Mouse (Mus musculus): ENCODE results near the gene Ddit4. TPM values are rescaled to one million over a fixed set of nuclear protein-coding genes. Genes with fewer than 3 reads are reported as not detected.
A peak's percentile ranks its signal among the peaks of the same experiment; 100 is the strongest.

The Ddit4 gene
- total RNA-seq, 2 experiments from 2014 or later, result 8.1 to 202 TPM

DNA sequence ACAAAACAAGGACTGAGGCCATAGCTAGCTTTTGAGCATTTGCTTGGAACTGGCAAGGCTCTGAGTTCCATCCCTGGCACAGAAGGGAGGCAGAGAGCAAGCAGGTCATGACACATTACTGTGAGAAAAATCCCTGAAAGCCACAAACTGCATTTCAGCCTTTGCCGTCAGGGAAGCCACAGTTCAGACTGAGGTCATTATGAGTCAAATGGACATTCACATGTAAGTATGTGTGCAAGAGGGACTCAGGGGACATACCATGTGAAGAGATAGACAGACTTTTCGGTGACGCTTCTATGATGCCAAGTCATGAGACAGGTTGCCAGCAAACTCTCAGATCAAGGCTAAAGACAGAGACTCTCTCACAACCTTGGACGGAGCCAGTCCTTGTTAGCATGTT lies 33.5 kb downstream of the Ddit4 start:
- no peak for DNase-seq (ENCODE audit: low spot score)

DNA sequence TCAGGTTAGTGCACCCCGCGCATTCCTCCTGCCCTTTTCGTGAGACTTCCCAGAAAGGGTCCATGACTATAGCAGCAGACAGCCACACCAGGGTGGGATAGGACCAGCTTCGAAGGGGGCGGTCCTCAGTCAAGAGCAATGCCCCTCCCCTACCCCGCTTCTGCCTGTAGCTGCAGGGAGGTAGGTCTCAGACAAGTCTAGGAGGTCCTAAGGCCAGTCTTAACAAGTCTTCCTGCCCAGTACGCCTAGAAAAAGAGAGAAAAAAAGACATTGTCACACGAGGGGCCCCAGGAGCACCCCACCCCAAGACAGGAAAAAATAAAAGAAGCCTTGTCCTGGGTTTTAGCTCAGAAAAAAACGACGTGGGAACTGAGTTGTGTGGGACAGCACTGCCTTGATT lies 35.0 kb downstream of the Ddit4 start:
- no peak for DNase-seq (ENCODE audit: low spot score)

DNA sequence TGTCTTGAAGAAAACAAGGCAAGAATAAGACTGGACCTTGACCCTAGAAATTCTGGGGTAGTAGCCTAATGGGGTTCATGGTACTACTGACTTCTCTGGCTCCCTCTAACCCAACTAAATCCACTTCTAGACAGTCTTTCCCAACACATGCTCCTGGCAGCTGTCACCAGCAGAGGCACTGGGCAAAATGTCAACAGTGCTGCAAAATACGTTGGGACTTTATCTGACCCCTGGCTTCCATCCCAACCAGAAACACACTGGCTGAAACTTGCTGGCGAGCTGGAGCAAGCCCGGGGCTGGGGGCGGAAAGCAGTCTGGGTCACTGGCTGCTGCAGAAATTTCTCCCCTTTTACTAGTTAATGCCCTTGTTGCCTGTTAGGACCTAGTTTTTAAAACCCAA lies 35.5 kb downstream of the Ddit4 start:
- DNase-seq (ENCODE audit: low spot score), result peak; percentile 92

DNA sequence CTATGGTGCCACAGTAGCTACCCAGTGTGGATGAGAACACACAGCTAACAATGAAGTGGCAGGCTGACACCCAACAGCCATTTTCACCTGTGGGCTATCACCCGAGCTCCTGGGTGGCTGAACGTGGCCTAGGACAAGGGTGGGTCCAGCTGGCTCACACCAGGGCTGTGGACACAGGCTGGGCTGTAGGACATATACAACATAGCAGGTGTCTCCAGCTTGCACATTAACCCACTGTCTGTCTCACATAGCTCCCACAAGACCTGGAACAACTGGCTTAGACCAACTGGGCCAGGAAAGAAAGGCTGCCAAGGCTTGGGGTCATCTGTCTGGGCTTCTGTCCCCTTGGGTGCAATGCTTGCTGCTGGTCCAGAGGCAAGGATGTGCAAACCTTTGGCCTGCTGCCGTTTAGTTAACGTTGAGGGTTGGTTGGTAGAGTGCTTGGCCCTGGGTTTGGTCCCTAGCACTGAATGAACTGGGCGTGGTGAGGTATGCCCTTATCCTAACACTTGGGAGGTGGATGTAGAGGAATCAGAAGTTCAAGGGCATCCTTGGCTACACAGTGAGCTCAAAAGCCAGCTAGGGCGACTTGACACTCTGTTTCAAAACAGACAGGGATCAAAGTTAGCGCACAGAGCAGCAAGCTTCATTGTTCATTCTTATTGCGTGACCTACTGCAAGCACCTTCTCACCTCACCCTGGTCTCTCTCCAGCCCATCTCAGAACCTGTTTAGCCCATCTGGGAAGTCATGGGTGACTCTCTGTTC lies 36.3 kb downstream of the Ddit4 start:
- no peak for DNase-seq (ENCODE audit: low spot score)

DNA sequence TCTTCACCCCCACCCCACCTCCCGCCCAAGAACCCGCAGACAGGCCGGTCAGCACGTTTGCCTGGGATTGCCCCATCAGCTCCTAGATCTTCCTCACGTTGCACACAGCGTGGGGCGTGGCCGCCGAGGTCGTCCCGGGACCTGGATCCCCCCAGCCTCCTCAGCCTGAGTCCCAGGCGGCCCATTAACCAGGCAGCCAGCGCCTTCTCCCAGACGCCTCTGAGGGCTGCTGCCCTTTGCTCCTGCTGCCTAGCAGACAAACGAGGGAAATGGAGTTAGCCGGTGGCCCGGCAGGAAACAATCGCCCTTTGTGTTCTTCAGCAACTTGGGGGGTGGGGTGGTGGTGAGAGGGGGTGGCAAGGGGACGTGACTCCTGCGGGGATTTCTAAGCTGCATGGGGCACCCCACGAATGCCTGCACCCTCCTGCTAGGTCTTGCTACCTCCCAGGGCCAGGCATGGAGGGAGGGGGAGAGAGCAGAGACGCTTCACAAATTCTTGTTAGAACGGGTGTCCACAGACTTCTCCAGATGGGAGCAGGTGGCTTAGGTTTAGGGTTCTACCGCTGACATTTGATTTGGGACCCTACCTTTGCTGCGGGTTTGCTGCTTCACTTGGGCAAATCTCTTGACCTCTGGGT lies 40.0 kb downstream of the Ddit4 start:
- no peak for DNase-seq (ENCODE audit: low spot score)

DNA sequence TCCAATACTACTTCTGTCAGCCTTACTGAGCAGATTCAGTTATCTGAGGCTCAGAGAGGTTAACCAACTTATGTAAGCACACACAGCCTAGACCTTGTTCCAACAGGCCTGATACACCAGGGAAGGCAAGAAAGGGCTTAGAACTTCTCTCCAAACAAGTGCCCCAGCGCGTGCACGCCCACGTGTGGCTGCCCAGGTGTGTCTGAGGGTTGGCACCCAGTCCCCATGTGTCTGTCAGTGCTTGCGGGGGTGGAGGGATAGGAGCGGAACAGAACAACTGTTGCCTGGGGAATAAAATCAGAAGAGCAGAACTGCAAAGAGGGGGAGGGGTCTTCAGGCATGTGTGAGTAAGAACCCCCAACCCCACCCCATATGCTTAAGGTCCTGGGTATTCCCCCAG lies 40.5 kb downstream of the Ddit4 start:
- DNase-seq (ENCODE audit: low spot score), result no peak

DNA sequence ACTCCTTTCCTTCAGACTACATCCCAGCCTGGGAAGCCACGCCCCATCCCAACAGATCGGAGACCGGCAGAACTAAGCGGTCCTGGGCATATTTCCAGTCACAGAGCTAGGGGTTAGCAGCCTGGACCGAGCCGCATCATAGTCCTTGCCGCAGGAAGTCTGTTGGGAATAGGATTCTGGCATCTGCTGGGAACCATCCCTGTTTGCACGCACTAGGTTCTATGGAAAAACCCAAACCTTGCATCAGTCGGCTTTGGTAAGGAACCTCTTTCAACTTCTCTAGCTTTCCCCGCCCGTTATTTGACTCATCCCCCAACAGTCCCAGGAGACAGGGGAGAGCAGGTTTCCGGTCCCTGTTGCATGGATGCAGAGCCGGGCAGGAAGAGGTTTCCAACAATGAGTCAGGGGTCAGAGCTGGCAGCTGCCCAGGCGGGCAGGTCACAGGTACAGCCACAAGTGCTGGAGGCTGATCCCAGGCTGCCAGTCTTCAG lies 42.2 kb downstream of the Ddit4 start:
- DNase-seq (ENCODE audit: low spot score), result no peak

DNA sequence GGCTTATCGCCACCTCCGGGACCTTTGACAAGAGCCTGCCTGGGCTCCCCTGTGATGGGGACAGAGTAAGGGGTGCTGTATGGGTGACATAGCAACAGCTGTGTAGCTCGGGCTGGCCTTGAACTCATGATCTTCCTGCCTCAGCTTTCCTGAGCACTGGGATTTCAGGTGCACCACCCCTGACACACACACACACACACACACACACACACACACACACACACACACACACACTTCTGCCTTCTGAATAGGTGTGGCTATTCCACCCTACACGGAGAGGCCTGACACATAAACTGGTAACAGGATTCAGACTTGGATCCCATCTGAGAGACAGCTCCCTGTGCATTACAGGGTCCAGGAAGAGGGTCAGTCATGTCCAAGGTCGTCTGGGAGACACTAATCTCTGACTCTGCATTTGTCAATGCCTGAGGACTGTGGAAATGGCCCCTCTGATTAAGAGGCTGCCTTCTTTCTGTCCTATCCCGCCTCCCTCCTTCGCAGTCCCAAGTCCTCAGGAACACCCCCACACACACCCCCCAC lies 42.8 kb downstream of the Ddit4 start:
- DNase-seq (ENCODE audit: low spot score), result no peak

DNA sequence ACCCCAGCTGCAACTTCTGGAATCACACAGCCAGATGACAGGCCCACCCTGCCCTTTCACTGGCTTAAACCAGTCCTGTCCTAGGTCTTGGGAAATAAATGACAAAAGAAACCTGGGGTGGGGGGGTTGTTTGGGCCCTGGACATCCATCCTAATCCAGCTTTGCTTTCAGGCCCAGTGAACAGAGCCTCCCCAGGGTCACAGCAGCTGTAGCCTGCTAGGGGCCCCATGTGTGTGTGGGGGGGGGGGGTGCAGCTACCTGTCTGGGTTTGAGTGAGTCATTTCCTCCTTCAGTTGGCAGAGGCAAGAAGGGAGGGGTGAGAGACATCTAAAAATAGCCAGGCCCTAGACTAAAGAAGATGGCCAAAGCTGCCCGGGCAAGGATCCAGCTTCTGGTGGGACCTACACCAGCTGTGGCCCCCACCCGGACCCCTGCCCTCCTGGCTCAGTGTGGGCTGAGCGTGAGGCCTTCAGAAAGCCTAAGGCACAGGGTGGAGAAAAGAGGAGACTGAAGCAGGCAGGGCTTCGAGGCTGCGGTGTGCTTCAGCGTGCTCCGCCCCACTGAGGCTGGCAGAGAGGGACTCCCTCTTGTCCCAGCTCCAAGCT lies 43.8 kb downstream of the Ddit4 start:
- no peak for DNase-seq (ENCODE audit: low spot score)

DNA sequence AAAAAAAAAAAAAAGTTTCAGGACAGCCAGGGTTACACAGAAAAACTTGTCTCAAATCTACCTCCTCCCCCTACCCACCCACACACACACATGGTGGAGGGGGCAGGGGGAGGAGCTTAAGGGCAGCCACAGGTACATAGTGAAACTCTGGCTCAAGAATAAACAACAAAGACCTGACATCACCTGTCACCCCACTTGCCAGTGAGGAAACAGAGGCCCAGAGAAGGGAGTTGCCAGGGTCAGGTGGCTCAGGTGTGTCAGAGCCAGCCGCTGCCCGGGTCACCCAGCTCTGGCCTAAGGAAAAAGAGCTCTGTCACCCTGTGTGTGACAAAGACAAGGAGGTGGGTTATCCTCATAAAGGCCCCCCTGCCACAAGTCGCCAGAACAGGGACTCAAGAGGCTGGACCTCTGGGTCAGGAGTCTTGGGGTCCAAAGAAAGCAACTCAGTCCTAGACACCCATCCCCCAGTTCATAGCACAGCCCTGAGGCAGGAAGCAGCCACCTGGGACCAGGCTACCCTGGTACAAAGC lies 44.5 kb downstream of the Ddit4 start:
- DNase-seq (ENCODE audit: low spot score), result no peak

DNA sequence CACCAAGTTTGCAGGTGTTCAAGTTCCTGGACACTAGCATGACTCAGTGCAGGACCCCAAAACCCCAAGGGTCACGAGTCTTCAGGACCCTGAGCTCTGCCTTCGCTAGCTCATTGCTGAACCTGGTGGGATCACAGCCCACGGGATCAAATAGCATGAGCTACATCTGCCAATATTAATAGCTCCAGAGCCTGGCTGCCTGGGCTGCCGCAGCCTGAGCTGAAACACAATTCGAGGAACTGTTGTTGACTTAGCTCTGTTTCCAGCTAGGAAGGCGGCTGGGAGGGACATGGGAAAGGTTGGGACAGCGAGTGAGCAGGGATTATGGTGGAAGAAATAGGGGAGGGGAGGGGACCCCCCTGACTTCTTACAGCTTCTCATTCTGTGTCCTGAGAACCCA lies 48.5 kb downstream of the Ddit4 start:
- DNase-seq (ENCODE audit: low spot score), result peak; percentile 60

DNA sequence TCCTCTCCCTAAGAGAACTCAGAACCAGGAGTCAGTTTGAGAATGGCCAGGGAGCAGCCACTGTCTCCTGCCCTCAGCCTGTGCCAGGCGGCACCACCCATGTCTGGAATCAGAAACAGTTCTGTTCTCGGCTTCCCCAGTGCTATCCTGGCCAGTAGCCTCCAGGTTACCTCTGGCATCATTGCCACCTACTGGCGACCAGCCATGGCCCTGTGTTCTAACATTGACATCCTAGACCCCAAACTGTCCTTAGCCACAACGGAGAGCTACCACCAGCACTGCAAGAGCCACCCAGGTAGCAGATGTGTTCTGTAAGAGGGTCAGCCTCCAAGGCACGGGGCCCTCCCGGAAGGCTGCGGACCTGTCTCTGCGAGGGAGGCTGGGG lies 49.0 kb downstream of the Ddit4 start:
- peak; percentile 20 for DNase-seq (ENCODE audit: low spot score)

DNA sequence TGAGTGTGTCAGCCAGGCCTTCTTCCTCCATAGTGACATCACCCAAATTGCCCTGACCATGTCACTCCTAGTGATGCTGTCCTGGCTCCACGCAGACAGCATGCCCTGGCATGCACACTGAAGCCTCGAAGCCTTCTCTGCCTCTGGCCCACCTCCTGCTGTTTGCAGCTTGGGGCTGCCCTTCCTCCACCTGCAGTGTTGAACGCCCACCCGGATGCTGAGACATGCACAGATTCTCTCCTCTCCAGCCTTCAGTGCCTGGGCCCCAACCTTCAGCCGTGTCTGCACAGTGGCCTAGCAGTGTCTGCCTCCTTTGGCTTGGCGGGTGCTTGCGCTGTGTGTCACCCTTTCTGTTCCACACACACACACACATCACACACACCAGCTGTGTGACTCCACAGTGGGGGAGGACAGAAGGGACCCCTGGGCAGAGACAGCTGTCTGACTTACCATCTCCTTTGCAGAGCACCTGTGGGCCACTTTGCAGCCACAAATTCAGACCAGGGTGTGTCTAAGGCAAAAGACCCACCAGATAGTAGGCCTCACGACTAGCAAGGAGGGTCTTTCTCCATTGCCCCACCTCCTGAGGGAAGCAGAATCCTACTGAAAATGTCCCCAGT lies 49.5 kb downstream of the Ddit4 start:
- DNase-seq (ENCODE audit: low spot score), result no peak

DNA sequence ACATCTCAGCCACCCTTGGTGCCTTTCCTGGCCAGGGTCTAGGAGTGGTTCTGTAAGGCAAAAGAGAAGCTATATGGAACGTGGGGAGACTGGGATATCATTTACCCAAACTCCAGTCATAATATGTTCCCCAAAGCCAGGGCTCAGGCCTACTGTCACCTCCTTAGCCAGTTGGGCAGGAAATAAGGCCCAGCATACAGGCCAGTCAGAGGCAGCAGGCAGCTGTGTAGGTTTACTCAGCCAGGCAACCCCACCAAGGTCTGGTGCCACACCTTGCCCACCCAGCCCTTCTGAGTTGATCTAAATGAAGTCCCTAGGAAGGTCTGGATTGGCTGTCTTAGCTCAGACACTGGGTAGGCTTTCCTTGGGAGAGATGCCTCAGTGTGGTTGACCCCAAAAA lies 50.2 kb downstream of the Ddit4 start:
- DNase-seq (ENCODE audit: low spot score), result no peak

DNA sequence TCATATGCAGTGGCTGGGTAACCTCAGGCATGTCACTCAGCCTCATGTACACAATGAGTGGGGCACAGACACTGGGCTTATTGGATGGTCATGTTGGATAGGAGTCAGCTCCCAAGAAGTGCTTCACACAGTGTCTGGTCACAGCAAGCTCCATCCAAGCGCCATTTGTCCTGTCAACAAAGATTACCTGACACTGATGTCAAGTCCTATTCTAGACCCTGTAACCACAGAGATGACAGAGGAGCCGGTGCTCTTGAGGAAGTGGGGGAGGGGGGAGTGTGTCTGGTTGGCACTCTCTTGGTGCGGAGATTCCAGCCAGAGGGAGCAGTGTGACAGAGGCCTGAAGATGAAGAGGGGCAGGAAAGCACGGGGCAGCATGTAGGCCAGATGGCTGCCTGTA lies 50.7 kb downstream of the Ddit4 start:
- no peak for DNase-seq (ENCODE audit: low spot score)

DNA sequence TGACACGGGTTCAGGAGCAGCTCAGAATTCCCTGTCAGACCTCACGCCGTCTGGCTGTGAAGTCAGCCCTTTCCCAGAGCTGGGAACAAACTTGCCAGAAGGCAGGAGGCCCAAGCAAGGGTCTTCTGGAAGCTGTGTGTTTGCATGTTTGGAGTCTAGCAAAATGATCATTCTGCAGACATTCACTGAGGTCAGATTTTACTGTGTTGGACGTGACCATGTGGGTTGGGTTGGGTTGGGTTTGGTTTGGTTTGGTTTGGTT lies 51.5 kb downstream of the Ddit4 start:
- DNase-seq (ENCODE audit: low spot score), result peak; percentile 2

Other genes starting within 250 kb of the Ddit4 start
- 10 to 100 TPM; 55.9 to 61.3 TPM for gene Micu1, start 249.4 kb downstream of the Ddit4 start, total RNA-seq (2021)
- 10 to 100 TPM; 73.4 to 80.1 TPM for gene Dnajb12, start 72.3 kb downstream of the Ddit4 start, total RNA-seq (2021)
- 10 to 100 TPM; 14.2 to 15.3 TPM for gene Ascc1, start 51.0 kb upstream of the Ddit4 start, total RNA-seq (2021)
- 10 to 100 TPM; 43.7 to 43.9 TPM for gene Anapc16, start 51.3 kb upstream of the Ddit4 start, total RNA-seq (2021)
- 1 to 10 TPM; 5.4 to 5.6 TPM for gene Spock2, start 154.4 kb upstream of the Ddit4 start, total RNA-seq (2021)